Mouse (Mus musculus) CH12.LX (cell line): Measurements from ENCODE around the gene Hmgcll1. TPM values are rescaled to one million over a fixed set of nuclear protein-coding genes. Genes with fewer than 3 reads are reported as not detected.

Experiments used
- DNase-seq: peaks from one replicate; pipeline ENCODE4 v3.0.0-alpha.2; 2013; ENCODE audit errors: extremely low read depth
- H3K27ac ChIP-seq: 2 replicates; pipeline ENCODE4 v1.5.1; 2012; ENCODE audit warnings: low read depth, mild to moderate bottlenecking, control low read depth, moderate library complexity; ENCODE audit not compliant: insufficient read depth
- H3K27me3 ChIP-seq: replicated peaks from 2 replicates; pipeline ENCODE3; 2012; ENCODE audit warnings: inconsistent platforms
- H3K36me3 ChIP-seq, 2 experiments: replicated peaks in 1 of 2; 2 replicates each; pipeline versions ENCODE3 to v1.6.1; 2012; ENCODE audit warnings: inconsistent platforms in 1 of 2, low read length in 1 of 2, mild to moderate bottlenecking in 1 of 2, mixed read lengths in 1 of 2, moderate library complexity in 1 of 2; ENCODE audit not compliant: control insufficient read depth in 1 of 2, insufficient read depth in 1 of 2
- H3K4me1 ChIP-seq, 2 experiments: 2 replicates each; pipeline ENCODE4 v1.6.1; 2012; ENCODE audit warnings: inconsistent platforms in 1 of 2, moderate library complexity in 1 of 2; ENCODE audit not compliant: insufficient read depth in 2 of 2, control insufficient read depth in 1 of 2
- H3K4me2 ChIP-seq: 2 replicates; pipeline ENCODE4 v1.6.1; 2012; ENCODE audit warnings: low read depth, mild to moderate bottlenecking, control low read depth; ENCODE audit not compliant: poor library complexity, insufficient read depth, severe bottlenecking
- H3K4me3 ChIP-seq, 3 experiments: fragments of 150-350 bp in 1 of 3; sonication (generic) in 1 of 3; replicated peaks in 1 of 3; 2 replicates each; pipeline versions ENCODE3 to v1.5.1; 2011 to 2012; ENCODE audit warnings: low read depth in 2 of 3, low read length in 2 of 3, mild to moderate bottlenecking in 2 of 3, moderate library complexity in 2 of 3, control low read depth in 1 of 3, improper control_type of control experiment in 1 of 3, inconsistent platforms in 1 of 3, mixed read lengths in 1 of 3; ENCODE audit not compliant: poor library complexity in 1 of 3
- H3K79me2 ChIP-seq: replicated peaks from 2 replicates; pipeline ENCODE4 v1.6.1; 2012; ENCODE audit warnings: mild to moderate bottlenecking, moderate library complexity; ENCODE audit not compliant: control insufficient read depth, poor library complexity, insufficient read depth, severe bottlenecking; ENCODE audit errors: extremely low read depth
- H3K9ac ChIP-seq: 2 replicates; pipeline ENCODE4 v1.6.1; 2012; ENCODE audit warnings: low read depth, mild to moderate bottlenecking, control low read depth, moderate library complexity; ENCODE audit not compliant: insufficient read depth
- H3K9me3 ChIP-seq: replicated peaks from 2 replicates; pipeline ENCODE3; 2012; ENCODE audit warnings: low read length, inconsistent platforms, mixed read lengths
- CHD2 ChIP-seq: IDR thresholded peaks from 2 replicates; pipeline ENCODE4 v1.6.1; 2011; ENCODE audit warnings: low read length, improper control_type of control experiment
- ELF1 ChIP-seq: IDR thresholded peaks from 2 replicates; pipeline ENCODE4 v1.6.1; 2014; ENCODE audit warnings: low read depth, mild to moderate bottlenecking, inconsistent platforms, low read length, improper control_type of control experiment
- EP300 ChIP-seq: IDR thresholded peaks from 2 replicates; pipeline ENCODE4 v1.6.1; 2011; ENCODE audit warnings: low read length, improper control_type of control experiment
- ETS1 ChIP-seq: conservative IDR thresholded peaks from 2 replicates; pipeline ENCODE4 v1.6.1; 2012; ENCODE audit warnings: low read depth, mild to moderate bottlenecking, inconsistent platforms, low read length, improper control_type of control experiment, moderate library complexity
- HCFC1 ChIP-seq: IDR thresholded peaks from 2 replicates; pipeline ENCODE4 v1.6.1; 2012; ENCODE audit warnings: low read depth, mild to moderate bottlenecking, inconsistent platforms, low read length, improper control_type of control experiment
- IRF4 ChIP-seq: IDR thresholded peaks from 2 replicates; pipeline ENCODE4 v1.6.1; 2014; ENCODE audit warnings: low read depth, mild to moderate bottlenecking, inconsistent platforms, low read length, improper control_type of control experiment
- JUN ChIP-seq: IDR thresholded peaks from 2 replicates; pipeline ENCODE4 v1.6.1; 2011; ENCODE audit warnings: low read depth, mild to moderate bottlenecking, low read length, improper control_type of control experiment, moderate library complexity; ENCODE audit not compliant: insufficient read depth
- MAFK ChIP-seq: IDR thresholded peaks from 2 replicates; pipeline ENCODE4 v1.6.1; 2011; ENCODE audit warnings: low read length, improper control_type of control experiment; ENCODE audit not compliant: insufficient replicate concordance
- MAX ChIP-seq: IDR thresholded peaks from 2 replicates; pipeline ENCODE4 v1.6.1; 2011; ENCODE audit warnings: low read length, improper control_type of control experiment
- MEF2A ChIP-seq: IDR thresholded peaks from 2 replicates; pipeline ENCODE4 v1.6.1; 2014; ENCODE audit warnings: low read depth, mild to moderate bottlenecking, inconsistent platforms, low read length, improper control_type of control experiment, borderline replicate concordance
- NELFE ChIP-seq: IDR thresholded peaks from 2 replicates; pipeline ENCODE4 v1.6.1; 2011; ENCODE audit warnings: low read depth, low read length, improper control_type of control experiment
- NRF1 ChIP-seq: IDR thresholded peaks from 2 replicates; pipeline ENCODE4 v1.6.1; 2014; ENCODE audit warnings: low read depth, mild to moderate bottlenecking, inconsistent platforms, low read length, improper control_type of control experiment, moderate library complexity
- POLR2AphosphoS2 ChIP-seq: IDR thresholded peaks from 2 replicates; pipeline ENCODE4 v1.6.1; 2011; ENCODE audit warnings: low read depth, low read length, improper control_type of control experiment
- RAD21 ChIP-seq: IDR thresholded peaks from 2 replicates; pipeline ENCODE4 v1.6.1; 2011; ENCODE audit warnings: low read depth, mild to moderate bottlenecking, low read length, improper control_type of control experiment, moderate library complexity
- TCF12 ChIP-seq: IDR thresholded peaks from 2 replicates; pipeline ENCODE4 v1.6.1; 2014; ENCODE audit warnings: low read depth, mild to moderate bottlenecking, inconsistent platforms, low read length, improper control_type of control experiment
- USF2 ChIP-seq: conservative IDR thresholded peaks from 2 replicates; pipeline ENCODE4 v1.6.1; 2011; ENCODE audit warnings: low read depth, low read length, improper control_type of control experiment
- ZC3H11A ChIP-seq: IDR thresholded peaks from 2 replicates; pipeline ENCODE4 v1.6.1; 2012; ENCODE audit warnings: low read depth, mild to moderate bottlenecking, inconsistent platforms, low read length, improper control_type of control experiment
- ZMIZ1 ChIP-seq: IDR thresholded peaks from 2 replicates; pipeline ENCODE4 v1.6.1; 2012; ENCODE audit warnings: low read depth, mild to moderate bottlenecking, inconsistent platforms, low read length, improper control_type of control experiment
- dilution Hi-C: fragments of 300-500 bp; cut with MboI; formaldehyde crosslinking; loops from 2 replicates; pipeline ENCODE4 v1.14.3; 2020; ENCODE audit warnings: low sequenced_read_pairs; ENCODE audit not compliant: extremely low pct_unique_long_range_greater_than_20kb, extremely low pct_ligation_motif_present
- in situ Hi-C: fragments of 300-500 bp; cut with MboI; formaldehyde crosslinking; loops from 3 replicates; pipeline ENCODE4 v1.14.3; 2019; ENCODE audit warnings: low sequenced_read_pairs, low pct_ligation_motif_present, low pct_unique_long_range_greater_than_20kb, mixed read lengths
- polyA plus RNA-seq: library from polyadenylated mRNA; unstranded; fragments of >175 nt; gene quantifications from 2 replicates; pipeline ENCODE4 v1.2.1, GENCODE M21; 2012; ENCODE audit warnings: low read depth; ENCODE audit not compliant: insufficient read length
- total RNA-seq, 2 experiments: library from RNA; depleted of rRNA; stranded (reverse); fragments of 300-350 nt in 1 of 2; fragments of >200 nt in 1 of 2; gene quantifications; 2 replicates each; pipeline ENCODE4 v1.2.3; 2012 to 2014

The Hmgcll1 gene
- total and polyA plus RNA-seq, 3 experiments, result 0.08 to 0.12 TPM; not detected in 1

- no peak overlapping the region for H3K9ac ChIP-seq
- H3K27ac ChIP-seq, result no peak overlapping the region
- H3K27me3 ChIP-seq, result no peaks in the 10 kb centered on the region
- dilution Hi-C loops (no loop called here), in situ Hi-C loops (no loop called here)
- H3K9me3 ChIP-seq, result no peaks in the 10 kb centered on the region
- DNase-seq, result no peak
- H3K4me3 ChIP-seq, result no peak overlapping the region
- no peak overlapping the region for H3K4me2 ChIP-seq
- H3K36me3 ChIP-seq, result no peaks in the 10 kb centered on the region
- TF ChIP-seq NRF1 (no peak), USF2 (no peak), HCFC1 (no peak), ZMIZ1 (no peak), MEF2A (no peak), POLR2AphosphoS2 (no peak), NELFE (no peak), IRF4 (no peak), CHD2 (no peak), EP300 (no peak), ETS1 (no peak), MAFK (no peak), MAX (no peak), TCF12 (no peak), ELF1 (no peak), ZC3H11A (no peak)
- peaks cover 0 to 11% of the 10 kb centered on the region in 2 experiments; a peak in 2 of 4 replicates for H3K4me1 ChIP-seq
- no peaks in the 10 kb centered on the region for H3K79me2 ChIP-seq
Observed at GRCm38 (mm10) chr9:76000876-76001858, 13.5 kb upstream of the Hmgcll1 start.

- dilution Hi-C loops, result no loop called here
Observed at GRCm38 (mm10) chr9:76003066-76003465, 11.6 kb upstream of the Hmgcll1 start.

More at GRCm38 (mm10) chr9:76003066-76003465, 11.6 kb upstream of the Hmgcll1 start:
- Histone ChIP-seq H3K27me3 (no peaks in the 10 kb centered on the region), H3K4me2 (peak overlapping the region; percentile 59)
- DNase-seq, result peak; percentile 26
- no peak for TF ChIP-seq ELF1
- TF ChIP-seq RAD21, result no peak
- TF ChIP-seq JUN, result 0 out of 2 replicates have a peak, but pooled peaks have one; percentile 14
- peak; percentile 46; the same call in 1 of the 2 replicates for TF ChIP-seq EP300
- TF ChIP-seq CHD2, result peak; percentile 34; the same call in 1 of the 2 replicates
- TF ChIP-seq, all 38 proteins: peak for 3
- Histone ChIP-seq H3K79me2 (no peaks in the 10 kb centered on the region), H3K9ac (peak overlapping the region; percentile 40; the same call in 1 of the 2 replicates), H3K9me3 (no peaks in the 10 kb centered on the region), H3K27ac (no peak overlapping the region), H3K4me1 (peaks cover 0 to 11% of the 10 kb centered on the region in 2 experiments; a peak in 2 of 4 replicates), H3K4me3 (no peak overlapping the region), H3K36me3 (no peaks in the 10 kb centered on the region)
- in situ Hi-C loops, result no loop called here
